Mouse (Mus musculus) mature B cell (primary cell): ENCODE measurements around the gene Tmem252.
"Not testable (repeated sequence)": the region's sequence is repeated elsewhere in the genome, so short reads cannot be mapped to it uniquely, and the experiment has no call there.

Experiments used
- in situ Hi-C: fragments of 300-500 bp; cut with MboI; formaldehyde crosslinking; loops from 2 replicates; pipeline ENCODE4 v1.14.3; 2019

Gene Tmem252

DNA sequence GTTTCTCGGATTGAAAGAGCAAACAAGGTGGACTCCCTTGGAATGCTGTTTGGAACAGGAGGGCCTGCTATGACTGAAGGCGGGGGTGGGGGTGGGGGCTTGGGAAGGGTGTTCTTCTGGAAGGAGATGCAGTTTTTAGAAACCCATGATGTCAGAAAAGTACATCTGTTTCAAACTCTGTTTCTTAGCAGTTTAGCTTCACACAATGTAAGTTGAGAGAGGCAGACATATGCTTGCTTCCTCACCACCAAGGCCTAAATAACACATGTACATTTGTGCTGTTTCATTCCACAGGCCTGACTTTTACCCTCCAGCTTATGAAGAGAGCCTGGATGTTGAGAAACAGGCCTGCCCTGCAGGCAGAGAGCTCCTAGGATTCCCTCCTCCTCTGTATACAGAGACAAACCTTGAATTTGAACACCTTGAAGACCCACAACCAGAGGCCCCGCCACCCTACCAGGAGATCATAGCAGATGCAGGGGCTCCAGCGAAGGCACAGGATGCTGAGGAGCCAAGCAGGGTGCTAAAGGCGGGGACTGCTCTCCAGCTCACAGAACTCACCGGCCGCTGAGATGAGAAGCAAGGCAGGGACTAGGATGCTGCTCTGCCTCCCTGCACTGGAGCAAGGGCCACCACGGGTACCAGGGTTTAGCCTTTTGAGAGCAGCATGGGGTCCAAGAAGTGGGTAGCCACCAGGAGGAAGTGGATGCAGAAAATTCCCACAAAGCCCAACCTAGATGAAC, 3.6 kb downstream of the Tmem252 start:
- in situ Hi-C loops, result no loop called here

DNA sequence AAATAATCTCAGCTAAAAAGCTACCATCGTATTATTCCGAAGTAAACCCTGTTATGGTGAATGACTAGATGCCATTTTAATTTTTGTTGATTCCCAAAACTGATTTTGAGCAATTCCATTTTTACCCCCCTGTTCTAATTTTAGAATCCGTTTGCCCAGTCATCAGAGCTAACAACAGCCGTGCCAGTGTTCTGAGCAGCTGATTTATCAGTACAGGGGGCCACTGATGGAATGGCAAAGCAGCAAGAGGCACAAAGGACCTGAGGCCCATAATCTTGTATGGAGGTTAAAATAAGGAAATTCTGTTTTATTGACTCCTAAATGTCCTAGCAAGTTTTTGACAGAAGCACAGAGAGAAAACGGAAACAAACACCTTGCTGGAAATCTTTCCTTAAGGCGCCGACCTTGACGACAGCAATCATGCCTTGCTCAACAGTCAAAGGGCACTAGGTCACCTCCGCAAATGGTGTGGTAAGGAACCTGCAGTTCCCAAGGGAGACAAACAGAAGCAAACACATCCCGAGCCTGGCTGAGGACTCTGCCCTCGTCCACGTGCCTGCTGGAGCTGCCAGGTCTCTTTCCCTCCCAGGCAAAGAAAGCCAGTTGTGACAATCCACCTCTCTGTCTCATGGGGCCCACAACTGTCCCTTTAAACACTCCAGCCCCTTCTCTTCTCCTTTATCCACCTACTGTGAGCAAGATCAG, 9.4 kb downstream of the Tmem252 start:
- in situ Hi-C loops, result no loop called here

DNA sequence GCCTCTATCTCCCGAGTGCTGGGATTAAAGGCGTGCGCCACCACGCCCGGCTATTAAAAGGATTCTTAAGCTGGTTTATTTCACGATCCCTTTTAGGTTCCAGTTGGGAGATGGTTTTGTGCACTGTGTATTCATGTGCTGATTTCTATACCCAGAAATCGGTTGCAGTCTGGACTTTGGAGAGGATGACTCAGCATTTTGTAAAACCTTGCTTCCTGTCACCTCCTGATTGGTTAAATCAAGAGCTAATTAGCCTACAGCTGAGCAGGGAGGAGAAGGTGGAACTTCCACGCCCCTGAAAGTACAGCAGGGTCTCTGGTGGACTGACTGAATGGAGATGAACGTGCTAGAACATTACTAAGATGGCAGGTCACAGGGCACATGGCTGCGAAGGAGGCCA, 12.6 kb downstream of the Tmem252 start:
- in situ Hi-C loops, result no loop called here

DNA sequence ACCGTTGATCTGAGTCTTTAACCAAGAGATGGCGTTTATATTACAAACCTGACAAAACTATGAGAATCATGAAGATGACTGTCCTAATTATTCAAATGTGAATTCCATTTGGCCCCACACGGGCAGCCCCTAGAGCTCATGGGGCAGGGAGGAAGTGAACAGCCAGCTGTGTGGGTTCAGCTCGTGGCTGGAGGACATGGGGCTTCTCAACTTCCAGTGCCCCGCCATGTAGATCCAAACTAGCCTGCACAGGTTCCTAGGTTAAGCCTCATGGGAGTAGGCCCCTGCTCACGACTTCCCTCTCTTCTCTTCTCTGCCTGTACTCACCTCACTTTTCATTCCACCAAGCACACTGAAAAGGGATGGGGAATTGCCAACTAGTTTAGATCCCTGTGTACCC, 14.5 kb downstream of the Tmem252 start:
- in situ Hi-C loops, result no loop called here

DNA sequence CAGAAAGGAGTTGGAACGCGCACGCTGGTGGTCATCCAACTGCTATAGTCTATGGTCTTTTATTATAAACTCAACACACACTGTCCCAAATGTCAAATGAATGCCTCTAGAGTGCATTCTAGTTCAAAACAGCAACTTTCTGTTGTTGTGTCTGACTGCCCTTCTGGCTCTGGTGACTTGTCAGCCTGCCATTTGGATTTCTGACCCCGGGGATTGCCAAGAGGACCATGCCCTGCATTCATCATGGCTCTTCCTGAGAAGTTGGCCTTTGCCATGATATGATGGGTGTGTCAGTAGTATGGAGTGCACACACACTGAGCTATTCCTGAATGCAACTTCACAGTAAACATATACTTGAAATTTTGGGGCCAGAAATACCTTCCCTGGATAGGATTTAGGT, 15.7 kb downstream of the Tmem252 start:
- in situ Hi-C loops, result no loop called here

DNA sequence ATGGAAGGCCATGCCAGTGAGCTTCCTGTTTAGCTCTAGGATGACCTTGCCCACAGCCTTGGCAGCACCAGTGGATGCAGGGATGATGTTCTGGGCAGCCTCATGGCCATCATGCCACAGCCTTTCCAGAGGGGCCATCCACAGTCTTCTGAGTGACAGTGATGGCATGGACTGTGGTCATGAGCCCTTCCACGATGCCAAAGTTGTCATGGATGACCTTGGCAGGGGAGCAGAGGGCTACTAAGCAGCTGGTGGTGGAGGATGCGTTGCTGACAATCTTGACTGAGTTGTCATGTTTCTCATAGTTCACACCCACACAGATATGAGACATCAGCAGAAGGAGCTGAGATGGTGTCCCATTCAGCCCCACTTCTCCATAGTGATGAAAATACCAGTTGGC, 18.9 kb downstream of the Tmem252 start:
- in situ Hi-C loops, result no loop called here

DNA sequence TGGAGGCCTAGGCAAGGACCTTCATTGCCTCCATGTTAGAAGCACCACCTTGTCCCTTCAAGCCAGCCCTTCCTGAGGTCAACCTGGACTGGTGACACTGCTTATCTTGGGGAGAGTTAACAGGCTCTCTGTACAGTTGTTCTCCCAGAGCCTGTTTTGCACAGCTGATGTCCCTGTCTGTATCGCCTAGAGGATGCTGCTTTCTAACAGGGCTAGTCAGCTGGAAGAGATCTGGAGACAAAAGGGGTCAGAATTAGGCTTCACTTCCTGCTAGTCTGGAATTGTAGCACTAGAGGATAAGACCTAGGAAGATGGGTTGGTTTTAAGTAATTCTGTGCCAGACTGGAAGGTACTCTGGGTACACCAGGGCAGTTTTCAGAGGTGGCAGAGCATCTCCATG, 24.1 kb downstream of the Tmem252 start:
- in situ Hi-C loops, result no loop called here

DNA sequence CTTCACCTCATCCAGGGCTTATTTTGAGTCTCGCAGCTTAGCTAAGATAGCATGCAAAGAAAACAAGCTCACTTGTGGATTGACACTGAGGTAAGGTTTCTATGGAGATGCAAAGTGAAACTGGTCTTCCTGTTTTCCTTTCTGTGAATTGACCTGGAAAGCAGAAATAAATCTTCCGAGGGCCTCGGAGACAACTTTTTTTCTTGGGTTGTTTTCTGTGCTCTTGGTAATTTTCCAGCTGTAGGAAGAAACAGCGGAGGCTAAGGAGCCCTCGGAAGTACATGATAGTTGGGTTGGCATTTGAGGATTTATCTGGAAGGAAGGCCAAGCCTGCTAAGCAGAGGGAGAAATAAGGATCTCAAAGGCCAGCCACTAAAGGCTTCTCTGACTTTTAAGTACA, 24.8 kb downstream of the Tmem252 start:
- in situ Hi-C loops, result no loop called here

DNA sequence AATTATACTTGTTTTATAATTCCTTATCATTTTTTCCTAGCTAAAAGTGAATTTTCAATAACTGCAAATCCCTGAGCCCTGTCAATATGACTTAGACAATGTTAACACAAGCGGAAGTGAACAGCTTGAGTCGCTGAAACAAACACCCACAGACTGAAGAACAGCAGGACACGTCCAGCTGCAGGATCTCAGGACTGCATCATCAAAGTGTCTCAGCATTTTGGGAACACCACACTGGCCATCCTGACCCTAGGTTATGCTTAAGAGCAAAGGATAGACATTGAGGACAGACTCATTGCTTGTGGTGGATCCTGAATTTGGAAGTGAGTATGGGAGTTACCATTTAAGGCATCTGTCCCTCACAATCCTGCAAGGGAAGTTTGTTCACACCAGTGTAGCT, 25.4 kb downstream of the Tmem252 start:
- in situ Hi-C loops, result no loop called here

DNA sequence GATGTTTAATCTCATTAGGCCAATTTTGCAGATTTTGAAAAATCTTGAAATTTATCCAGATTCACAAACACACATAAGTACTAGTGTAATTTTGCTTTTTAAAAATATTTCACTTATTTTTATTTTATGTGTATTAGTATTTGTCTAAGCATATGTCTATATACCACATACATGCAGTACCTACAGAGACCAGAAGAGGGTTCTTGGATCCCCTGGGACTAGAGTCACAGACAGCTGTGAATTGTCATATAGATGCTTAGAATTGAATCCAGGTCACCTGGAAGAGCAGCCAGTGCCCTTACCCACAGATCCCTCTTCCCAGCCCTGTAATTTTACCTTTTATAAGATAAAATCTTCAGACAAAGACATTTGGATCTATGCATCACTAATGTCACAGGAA, 26.1 kb downstream of the Tmem252 start:
- in situ Hi-C loops, result no loop called here

DNA sequence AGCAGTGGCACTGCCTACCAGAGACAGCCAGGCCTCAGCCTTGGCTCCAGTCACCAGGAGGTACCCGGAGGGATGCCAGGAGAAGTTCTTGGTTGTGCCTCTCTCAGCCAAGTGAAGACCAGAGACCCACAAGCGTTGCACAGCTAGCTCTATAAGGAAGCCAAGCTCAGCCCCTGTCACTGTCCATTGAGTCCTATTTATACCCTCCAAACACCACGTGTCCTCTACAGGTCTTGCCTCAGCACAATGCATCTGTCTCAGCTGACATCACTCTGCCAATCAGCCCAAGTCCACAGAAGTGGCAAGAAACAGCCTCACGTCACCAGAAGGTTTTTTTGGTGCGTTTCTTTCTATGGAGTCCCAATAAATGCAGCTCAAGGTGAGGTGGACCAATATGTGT, 26.9 kb downstream of the Tmem252 start:
- in situ Hi-C loops, result no loop called here

DNA sequence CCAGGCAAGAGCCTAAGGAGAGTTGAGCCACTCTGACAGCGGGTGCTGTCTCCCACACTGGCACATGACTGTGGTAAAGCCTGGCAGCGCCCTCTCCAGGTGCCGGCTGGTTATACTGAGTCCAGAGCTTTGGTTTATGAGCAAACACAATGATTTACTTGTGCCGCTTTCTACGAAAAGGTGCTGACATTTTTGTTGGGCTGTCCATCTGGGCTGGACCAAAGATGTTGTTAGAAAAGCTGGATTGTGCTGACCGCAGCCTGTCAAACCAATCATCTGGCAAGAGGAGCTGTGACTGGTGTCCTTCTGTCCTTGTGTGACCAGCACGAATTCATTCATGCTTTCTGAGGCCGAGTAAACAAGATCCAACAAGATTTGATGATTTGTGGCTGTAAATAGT, 27.9 kb downstream of the Tmem252 start:
- in situ Hi-C loops, result no loop called here

DNA sequence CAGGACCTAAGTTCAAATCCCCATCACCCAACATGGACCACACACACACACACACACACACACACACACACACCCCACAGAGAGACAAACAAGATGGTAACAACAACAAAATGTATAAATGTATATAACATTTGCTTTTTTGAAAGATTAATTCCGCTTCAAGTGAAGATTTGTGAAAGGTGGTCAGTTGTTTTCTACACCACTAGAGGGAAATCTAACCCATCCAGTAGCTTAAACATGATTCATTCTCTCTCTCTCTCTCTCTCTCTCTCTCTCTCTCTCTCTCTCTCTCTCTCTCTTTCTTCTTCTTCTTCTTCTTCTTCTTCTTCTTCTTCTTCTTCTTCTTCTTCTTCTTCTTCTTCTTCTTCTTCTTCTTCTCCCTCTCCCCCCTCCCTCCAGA, 29.4 kb downstream of the Tmem252 start:
- in situ Hi-C loops, result not testable (repeated sequence)

DNA sequence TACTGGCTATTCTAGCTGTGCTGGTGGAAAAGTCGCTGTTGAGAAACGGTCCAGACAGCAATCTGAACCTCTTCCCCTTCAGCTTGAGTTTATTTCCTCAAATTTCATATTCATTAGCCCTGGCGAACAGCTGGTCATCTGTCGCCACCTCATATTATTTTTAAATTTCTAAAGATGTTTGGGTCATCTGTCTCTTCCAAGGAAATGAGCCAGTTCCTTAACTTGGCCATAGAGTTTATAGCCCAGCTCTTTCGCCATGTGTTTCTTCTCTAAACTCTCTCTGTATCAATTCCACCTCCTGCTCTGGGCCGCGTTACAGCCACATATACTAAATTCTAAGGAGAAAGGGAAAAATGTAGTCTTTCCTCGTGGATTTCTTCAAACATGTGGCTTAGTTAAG, 29.9 kb downstream of the Tmem252 start:
- in situ Hi-C loops, result no loop called here

DNA sequence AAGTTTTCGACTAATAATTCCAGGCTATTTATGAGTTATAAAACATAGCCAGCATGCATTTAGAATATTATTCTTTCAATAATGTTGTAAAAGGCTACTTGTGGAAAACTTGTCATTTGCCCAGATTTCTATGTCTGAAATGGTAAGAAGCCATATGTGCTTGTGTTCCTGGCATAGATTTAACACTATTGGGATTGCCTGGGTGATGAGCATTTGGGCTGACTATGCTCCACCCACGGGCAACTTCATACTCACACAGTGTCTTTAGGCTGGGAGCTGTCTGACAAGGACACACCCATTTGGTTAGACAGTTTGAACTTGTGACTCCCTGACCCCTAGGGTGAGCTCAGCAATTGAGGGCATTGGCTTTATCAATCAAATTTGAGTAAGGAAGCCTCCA, 30.5 kb downstream of the Tmem252 start:
- in situ Hi-C loops, result no loop called here

DNA sequence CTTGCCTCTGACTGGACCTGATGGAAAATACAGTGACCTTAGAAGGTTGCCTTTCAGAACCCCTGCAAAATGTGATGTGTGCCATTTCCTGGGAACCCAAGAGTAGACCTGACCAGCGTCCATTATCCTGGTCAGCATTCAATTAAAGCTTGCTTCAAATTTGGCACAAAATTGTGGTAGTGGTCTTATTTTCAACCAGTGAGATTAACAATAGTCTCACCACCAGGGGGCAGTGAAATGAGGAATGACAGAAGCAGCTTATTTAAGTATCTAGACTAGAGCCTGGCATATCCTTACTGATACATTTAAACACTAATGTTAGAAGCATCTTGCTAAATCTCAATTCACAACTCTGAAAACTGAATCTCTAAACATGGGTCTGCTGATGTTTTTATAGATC, 31.6 kb downstream of the Tmem252 start:
- in situ Hi-C loops, result no loop called here

DNA sequence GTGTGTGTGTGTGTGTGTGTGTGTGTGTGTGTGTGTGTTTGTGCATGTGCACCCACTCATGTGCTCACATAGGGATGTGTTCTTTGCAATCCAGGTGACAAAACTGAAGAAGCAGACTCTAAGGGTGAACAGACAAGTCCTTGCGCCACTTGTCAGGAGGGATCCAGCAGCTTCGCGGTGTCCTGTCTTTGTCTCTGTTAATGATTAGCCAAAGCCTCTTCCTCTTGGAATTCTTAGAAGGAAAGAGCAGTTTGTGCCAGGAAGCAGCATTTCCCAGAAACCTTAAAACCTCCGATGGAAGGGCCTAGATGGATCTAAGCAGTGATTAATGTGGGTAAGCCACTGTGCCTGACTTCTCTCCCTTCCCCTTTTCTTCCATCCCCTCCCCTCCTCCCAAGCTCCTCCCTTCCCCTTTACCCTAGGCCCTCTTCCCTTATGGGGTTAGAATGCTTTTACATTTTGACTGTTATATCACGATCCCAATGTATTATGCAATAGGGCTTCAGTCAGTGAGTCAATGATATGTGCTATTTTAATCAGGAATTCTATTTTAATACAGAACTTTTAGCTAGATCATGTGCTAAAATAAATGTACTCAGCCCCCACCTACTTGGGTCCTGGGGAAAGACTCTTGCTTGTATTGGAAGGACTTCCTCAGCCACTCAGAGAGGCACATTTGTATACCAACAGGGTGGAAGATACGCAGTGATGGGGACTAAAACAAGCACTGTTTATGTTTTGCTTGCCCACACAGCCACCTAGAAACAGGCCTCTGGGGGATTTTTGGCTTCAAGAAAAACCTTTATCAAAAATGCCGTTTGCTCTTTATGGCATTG, 33.5 kb downstream of the Tmem252 start:
- in situ Hi-C loops, result no loop called here

DNA sequence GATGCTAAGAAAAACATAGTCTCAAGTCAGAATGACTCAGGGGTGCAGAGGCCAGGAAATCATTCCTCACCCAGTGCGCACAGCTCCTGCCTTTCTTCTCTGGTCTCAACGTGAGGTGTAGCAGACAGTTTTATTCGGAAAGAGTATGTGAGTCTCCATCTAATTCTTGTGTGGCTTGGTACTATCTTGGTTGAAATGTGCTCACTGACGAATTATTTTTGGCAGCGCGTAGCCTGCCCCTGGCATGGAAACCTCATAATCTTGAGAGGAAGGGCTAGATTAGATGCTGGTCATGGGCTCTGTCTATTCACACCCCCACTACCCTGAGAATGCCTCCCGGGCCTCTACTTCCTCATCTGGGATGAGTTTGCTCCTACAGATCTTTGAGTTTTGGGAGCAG, 34.2 kb downstream of the Tmem252 start:
- in situ Hi-C loops, result no loop called here

DNA sequence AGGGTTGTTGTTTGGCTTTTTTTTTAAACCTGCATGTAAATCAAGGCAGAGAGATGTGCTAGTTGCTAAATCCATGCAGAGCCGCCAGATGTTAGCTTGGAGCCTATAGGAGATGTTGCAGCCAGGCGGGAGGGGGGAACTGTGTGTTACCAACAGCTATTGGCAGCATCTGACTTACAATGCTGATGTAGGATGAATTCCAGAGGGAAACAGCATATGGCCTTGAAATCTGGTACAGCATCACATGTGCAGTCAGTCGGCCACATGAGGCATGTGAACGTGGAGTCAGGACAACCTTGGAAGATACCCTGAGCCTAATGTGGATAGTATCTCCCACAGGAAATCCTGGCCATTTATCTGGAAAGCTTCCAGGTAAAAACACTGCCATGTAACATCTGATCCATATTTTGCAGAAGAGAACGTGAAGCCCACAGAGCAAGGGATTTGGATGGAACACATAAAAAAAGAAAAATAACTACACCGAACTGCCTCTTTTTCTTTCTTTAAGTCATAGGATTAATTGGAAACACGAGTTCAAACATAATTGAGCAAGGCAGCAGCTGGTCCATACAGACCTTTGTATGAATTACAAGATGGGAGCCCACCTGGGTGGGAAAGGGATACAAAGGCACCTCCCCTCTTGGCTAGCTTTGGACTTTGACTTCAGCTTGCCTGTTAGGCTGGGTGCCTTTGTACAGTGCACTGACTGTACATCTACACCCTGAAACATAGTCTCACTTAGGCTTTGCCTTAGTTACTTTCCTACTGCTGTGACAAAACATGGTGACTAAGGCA, 42.7 kb downstream of the Tmem252 start:
- in situ Hi-C loops, result no loop called here

DNA sequence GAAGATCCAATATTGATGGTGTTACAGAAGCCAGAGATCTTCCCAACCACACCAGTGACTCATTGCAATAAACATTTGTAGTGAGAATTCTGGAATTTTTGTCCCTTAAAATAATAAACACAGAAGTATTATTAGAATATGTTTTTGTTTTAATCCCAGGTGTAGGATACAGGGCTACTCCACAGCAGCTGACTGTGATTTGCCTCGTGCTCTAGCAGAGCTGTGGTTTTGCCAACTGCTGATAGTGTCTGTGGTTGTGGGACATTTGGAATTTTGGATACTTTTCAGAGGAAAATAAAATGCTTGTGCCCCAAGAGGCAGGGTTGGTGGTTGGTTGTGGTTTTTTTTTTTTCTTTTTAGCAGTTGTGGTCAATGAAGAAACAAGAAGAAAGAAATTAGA, 44.2 kb downstream of the Tmem252 start:
- in situ Hi-C loops, result no loop called here

DNA sequence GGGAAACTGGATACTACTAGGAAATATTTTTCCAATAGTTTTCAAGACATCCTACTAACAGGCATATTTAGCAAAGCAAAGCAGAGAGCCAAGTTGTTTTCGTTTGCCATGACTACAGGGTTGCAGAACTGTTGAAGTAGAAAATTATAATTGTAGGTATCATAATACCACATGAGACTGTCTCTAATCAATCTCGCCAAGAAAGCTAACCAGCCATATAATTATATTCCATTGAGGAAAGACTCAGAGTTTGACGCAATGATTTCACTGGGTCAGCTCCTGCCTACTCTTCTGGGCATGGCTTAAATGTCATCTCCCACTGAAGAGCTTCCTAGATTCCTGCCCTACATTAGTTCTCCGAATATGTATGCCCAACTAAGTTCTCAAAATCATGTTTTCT, 45.7 kb downstream of the Tmem252 start:
- in situ Hi-C loops, result no loop called here

DNA sequence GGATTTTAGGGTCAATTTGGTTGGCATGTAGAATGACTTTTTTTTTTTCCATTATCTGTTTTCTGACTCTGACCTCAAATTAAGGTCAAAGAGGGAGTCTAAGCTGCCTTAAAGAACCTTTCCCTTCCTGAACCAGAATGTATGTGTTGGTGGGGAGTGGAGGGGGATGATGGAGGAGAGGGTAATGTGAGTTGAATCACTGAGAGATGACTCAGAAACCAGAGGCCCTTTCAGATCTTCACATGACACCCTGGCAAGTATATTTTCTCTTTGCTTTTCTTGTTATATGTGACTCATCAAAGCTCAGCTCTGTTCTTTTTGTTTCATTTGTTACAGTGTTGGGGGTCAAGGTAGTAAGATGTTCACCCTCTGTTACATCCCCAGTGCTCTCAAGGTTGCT, 46.6 kb downstream of the Tmem252 start:
- in situ Hi-C loops, result no loop called here
